In the genomic region with DNA sequence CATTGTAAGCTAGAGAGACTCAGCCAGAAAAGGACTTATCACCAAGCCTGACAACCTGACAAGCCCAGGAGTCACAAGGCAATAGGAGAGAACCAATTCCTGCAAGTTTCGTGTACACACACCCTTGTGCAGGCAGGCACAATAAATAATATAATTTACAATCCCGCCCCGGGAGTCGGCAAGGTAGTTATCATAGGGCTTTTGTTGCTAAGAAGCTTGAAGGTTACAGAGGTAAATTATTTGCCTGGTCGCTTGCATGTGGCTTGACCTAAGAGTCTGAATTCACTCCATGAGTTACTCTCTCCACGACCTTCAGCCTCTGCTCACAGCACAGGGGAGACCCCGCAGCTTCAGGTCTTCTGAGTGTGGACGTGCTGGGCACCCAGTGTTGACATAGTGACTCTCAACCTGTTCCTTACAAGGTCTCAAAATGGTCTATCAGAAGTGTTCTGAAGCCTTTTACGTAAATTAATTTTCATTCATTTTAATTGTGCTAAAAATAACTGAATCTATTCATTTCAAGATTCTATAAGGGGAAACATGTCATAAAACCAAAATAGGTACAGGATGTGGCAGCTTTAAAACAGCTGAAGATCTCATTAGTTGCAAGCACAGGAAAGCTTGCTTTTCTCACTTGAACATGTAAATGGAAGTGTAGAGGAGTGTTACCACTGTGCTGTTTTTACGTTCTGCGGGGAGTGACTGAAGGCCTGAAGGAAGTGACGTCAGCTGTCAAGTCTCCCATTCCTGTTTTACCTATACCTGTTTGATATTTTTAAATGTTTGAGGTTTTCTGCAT, we compare ENCODE assay signal across 15 mouse cellular contexts. TPM values are rescaled to one million over a fixed set of nuclear protein-coding genes. Genes with fewer than 3 reads are reported as not detected.
DNase-seq lines count a peak whose midpoint lies in the region; ATAC-seq and TF ChIP-seq lines count a peak whose summit lies in the region.
"Had no signal": no experiment of that assay in that cellular context is flagged by ENCODE, and none has a peak within 500 bp of the region (broad histone marks: within the 10 kb centered on the region; RNA-seq: fewer than 3 reads in every experiment).

No protein-coding gene starts in this region.

- ATAC-seq in CD4-positive, CD25-positive, alpha-beta regulatory T cell, adult 4 months = peak; percentile 34
- no peak for ATAC-seq in limb, embryonic 15.5 days (ENCODE audit: insufficient number of reproducible peaks, low FRiP score, low TSS enrichment, low read depth)
- ATAC-seq in forebrain, embryonic 11.5 days (replicated peaks; ENCODE audit: low FRiP score) = no peak
- ATAC-seq in neural tube, embryonic 15.5 days (ENCODE audit: low FRiP score) = no peak

- 54% methylated on average over 12 of the region's 12 CpGs for WGBS in kidney, adult 2 months
- WGBS in limb, embryonic 15.5 days = 59% methylated on average over 12 of the region's 12 CpGs
- WGBS in forebrain, embryonic 11.5 days = 93% methylated on average over 12 of the region's 12 CpGs
- WGBS in neural tube, embryonic 15.5 days = 73% methylated on average over 12 of the region's 12 CpGs
- 94% methylated on average over 12 of the region's 12 CpGs for WGBS in thymus, adult 2 months

- H3K36me3 ChIP-seq in kidney, adult 2 months (ENCODE audit: control insufficient read depth, insufficient read depth, low read length) = peaks cover 11% of the 10 kb centered on the region
- H3K36me3 ChIP-seq in limb, embryonic 15.5 days = peaks cover 75% of the 10 kb centered on the region
- H3K36me3 ChIP-seq in forebrain, embryonic 11.5 days (ENCODE audit: control insufficient read depth, insufficient read depth, low read length) = peaks cover 4% of the 10 kb centered on the region; the same call in 1 of the 2 replicates
- peaks cover 78% of the 10 kb centered on the region for H3K36me3 ChIP-seq in neural tube, embryonic 15.5 days
- peaks cover 77% of the 10 kb centered on the region for H3K36me3 ChIP-seq in thymus, adult 2 months (ENCODE audit: control insufficient read depth, insufficient read depth, low read length)

- H3K27me3 ChIP-seq in kidney, adult 2 months (replicated peaks; ENCODE audit: control insufficient read depth, insufficient read depth, low read length) = no peaks in the 10 kb centered on the region
- H3K27me3 ChIP-seq in limb, embryonic 15.5 days = no peaks in the 10 kb centered on the region
- H3K27me3 ChIP-seq in forebrain, embryonic 11.5 days (ENCODE audit: control insufficient read depth, insufficient read depth, low read length) = no peaks in the 10 kb centered on the region
- no peaks in the 10 kb centered on the region for H3K27me3 ChIP-seq in neural tube, embryonic 15.5 days (replicated peaks)
- no peaks in the 10 kb centered on the region; the same call in 1 of the 2 replicates for H3K27me3 ChIP-seq in thymus, adult 2 months (ENCODE audit: control insufficient read depth, insufficient read depth, low read length)
- H3K27me3 ChIP-seq: embryonic facial prominence, embryonic 12.5 days; hindbrain, embryonic 15.5 days had no signal

- no peak for DNase-seq in gastrocnemius, adult 2 months
- no peak for DNase-seq in gastrocnemius, postnatal 36 days
- peak; percentile 67 for DNase-seq in kidney, adult 2 months
- DNase-seq in forebrain, embryonic 11.5 days (ENCODE audit: low spot score) = no peak
- no peak for DNase-seq in thymus, adult 2 months
- DNase-seq: adrenal gland, adult 2 months; lung, postnatal 10 days; thymus, postnatal 25 days had no signal

- no peaks in the 10 kb centered on the region for H3K9me3 ChIP-seq in limb, embryonic 15.5 days
- H3K9me3 ChIP-seq in forebrain, embryonic 11.5 days (ENCODE audit: control insufficient read depth, low read length) = no peaks in the 10 kb centered on the region
- H3K9me3 ChIP-seq in neural tube, embryonic 15.5 days (replicated peaks) = no peaks in the 10 kb centered on the region
- H3K9me3 ChIP-seq: embryonic facial prominence, embryonic 12.5 days; hindbrain, embryonic 15.5 days had no signal

- no peak for TF ChIP-seq POLR2A in kidney, adult 2 months (IDR thresholded peaks at IDR 0.05; ENCODE audit: low read depth, low read length)
- TF ChIP-seq POLR2A in thymus, adult 2 months (IDR thresholded peaks at IDR 0.05; ENCODE audit: control insufficient read depth, extremely low read depth, insufficient read depth, low read length, poor library complexity) = no peak

- no peak for TF ChIP-seq CTCF in gastrocnemius, adult 2 months (IDR thresholded peaks at IDR 0.05)
- TF ChIP-seq CTCF in kidney, adult 2 months (conservative IDR thresholded peaks at IDR 0.05; ENCODE audit: insufficient read depth, insufficient read length, low read depth, low read length) = no peak
- no peak for TF ChIP-seq CTCF in thymus, adult 2 months (IDR thresholded peaks at IDR 0.05; ENCODE audit: borderline replicate concordance, control insufficient read depth, extremely low read depth, insufficient read depth, low read length, poor library complexity)

- intact Hi-C loops in gastrocnemius, adult 2 months (cut with DNase I) = loop anchor here (10.0 kb wide), 1 partner anchor 198 kb away; a partner anchor contains a TSS
- intact Hi-C loops in gastrocnemius, postnatal 36 days (cut with DNase I) = no loop called here

- no peak overlapping the region for H3K4me2 ChIP-seq in limb, embryonic 15.5 days
- H3K4me2 ChIP-seq in forebrain, embryonic 11.5 days (ENCODE audit: low read depth, low read length, severe bottlenecking) = no peak overlapping the region
- H3K4me2 ChIP-seq in neural tube, embryonic 15.5 days = no peak overlapping the region
- H3K4me2 ChIP-seq: embryonic facial prominence, embryonic 12.5 days; hindbrain, embryonic 15.5 days; midbrain, embryonic 11.5 days had no signal

- H3K4me1 ChIP-seq in kidney, adult 2 months (ENCODE audit: control insufficient read depth, insufficient read depth, low read length) = no peaks in the 10 kb centered on the region
- H3K4me1 ChIP-seq in limb, embryonic 15.5 days = no peaks in the 10 kb centered on the region
- no peaks in the 10 kb centered on the region for H3K4me1 ChIP-seq in forebrain, embryonic 11.5 days (replicated peaks; ENCODE audit: control insufficient read depth, insufficient read depth, low read length)
- H3K4me1 ChIP-seq in neural tube, embryonic 15.5 days = no peaks in the 10 kb centered on the region
- H3K4me1 ChIP-seq in thymus, adult 2 months (replicated peaks; ENCODE audit: control insufficient read depth, insufficient read depth, low read length) = no peaks in the 10 kb centered on the region
- H3K4me1 ChIP-seq: embryonic facial prominence, embryonic 12.5 days; hindbrain, embryonic 15.5 days had no signal

- H3K4me3 ChIP-seq in gastrocnemius, adult 2 months = no peak overlapping the region
- H3K4me3 ChIP-seq in kidney, adult 2 months (ENCODE audit: insufficient read depth, low read depth, low read length) = no peak overlapping the region
- no peak overlapping the region for H3K4me3 ChIP-seq in limb, embryonic 15.5 days
- H3K4me3 ChIP-seq in forebrain, embryonic 11.5 days (ENCODE audit: low read depth, low read length) = no peak overlapping the region
- H3K4me3 ChIP-seq in neural tube, embryonic 15.5 days (replicated peaks) = no peak overlapping the region
- no peak overlapping the region for H3K4me3 ChIP-seq in thymus, adult 2 months (ENCODE audit: control insufficient read depth, insufficient read depth, low read length)
- H3K4me3 ChIP-seq: embryonic facial prominence, embryonic 12.5 days; hindbrain, embryonic 15.5 days had no signal

- H3K27ac ChIP-seq in gastrocnemius, adult 2 months = peak overlapping the region; percentile 68
- H3K27ac ChIP-seq in kidney, adult 2 months (ENCODE audit: insufficient read depth, low read depth, low read length) = no peak overlapping the region; the same call in 1 of the 2 replicates
- peak overlapping the region; percentile 60 for H3K27ac ChIP-seq in limb, embryonic 15.5 days
- no peak overlapping the region for H3K27ac ChIP-seq in forebrain, embryonic 11.5 days (ENCODE audit: low read depth, low read length)
- no peak overlapping the region for H3K27ac ChIP-seq in neural tube, embryonic 15.5 days (replicated peaks)
- H3K27ac ChIP-seq in thymus, adult 2 months (ENCODE audit: control insufficient read depth, insufficient read depth, low read length) = no peak overlapping the region
- H3K27ac ChIP-seq: embryonic facial prominence, embryonic 12.5 days; hindbrain, embryonic 15.5 days; liver, embryonic 14.5 days had no signal

- H3K9ac ChIP-seq in limb, embryonic 15.5 days = no peak overlapping the region
- no peak overlapping the region for H3K9ac ChIP-seq in forebrain, embryonic 11.5 days (ENCODE audit: low read length)
- no peak overlapping the region for H3K9ac ChIP-seq in neural tube, embryonic 15.5 days (replicated peaks)
- H3K9ac ChIP-seq: embryonic facial prominence, embryonic 12.5 days; hindbrain, embryonic 15.5 days; liver, embryonic 14.5 days had no signal

RNA-seq across cellular contexts. Expression of a gene that starts 36.7 kb away (rescaled TPM):
- total RNA-seq in gastrocnemius, adult 2 months (2021) = 1 to 10 TPM in 1 of 2 experiments, under 1 TPM in 1; 0.56 to 1.6 TPM
- 1 to 10 TPM; 1.4 to 1.9 TPM for total RNA-seq in gastrocnemius, postnatal 36 days (2021)
- not detected for polyA plus RNA-seq in CD4-positive, CD25-positive, alpha-beta regulatory T cell, adult 4 months (2017; shearing (Covaris generic))
- polyA plus RNA-seq in kidney, adult 2 months (2012; rRNA removed) = 2.4 and 3.0 TPM in 2 replicates
- polyA plus RNA-seq in limb, embryonic 15.5 days (2015; fragmentation: Nextera tagmentation; extraction: Ambion mirVana) = 4.9 and 5.9 TPM in 2 replicates
- 0.04 and 0.05 TPM in 2 replicates for polyA plus RNA-seq in forebrain, embryonic 11.5 days (2014; fragmentation: Nextera tagmentation; extraction: Ambion mirVana)
- polyA plus RNA-seq in neural tube, embryonic 15.5 days (2015; fragmentation: Nextera tagmentation; extraction: Ambion mirVana) = 0.23 and 0.43 TPM in 2 replicates
- 1.7 and 1.9 TPM in 2 replicates for polyA plus RNA-seq in thymus, adult 2 months (2012; rRNA removed)
- polyA plus RNA-seq: midbrain, embryonic 11.5 days had no signal

RNA-seq across cellular contexts. Expression of a gene that starts 38.8 kb away (rescaled TPM):
- total RNA-seq in gastrocnemius, adult 2 months (2021) = 10 to 100 TPM; 25.8 to 31.2 TPM
- total RNA-seq in gastrocnemius, postnatal 36 days (2021) = 10 to 100 TPM; 21.5 to 25.4 TPM
- polyA plus RNA-seq in CD4-positive, CD25-positive, alpha-beta regulatory T cell, adult 4 months (2017; shearing (Covaris generic)) = 100 to 1,000 TPM in 1 of 2 experiments, 10 to 100 TPM in 1; 94.1 to 107 TPM
- polyA plus RNA-seq in kidney, adult 2 months (2012; rRNA removed) = 32.7 and 39.0 TPM in 2 replicates
- 85.6 and 86.0 TPM in 2 replicates for polyA plus RNA-seq in limb, embryonic 15.5 days (2015; fragmentation: Nextera tagmentation; extraction: Ambion mirVana)
- 64.9 and 69.6 TPM in 2 replicates for polyA plus RNA-seq in forebrain, embryonic 11.5 days (2014; fragmentation: Nextera tagmentation; extraction: Ambion mirVana)
- 62.4 and 68.7 TPM in 2 replicates for polyA plus RNA-seq in neural tube, embryonic 15.5 days (2015; fragmentation: Nextera tagmentation; extraction: Ambion mirVana)
- 31.3 and 31.5 TPM in 2 replicates for polyA plus RNA-seq in thymus, adult 2 months (2012; rRNA removed)

Comparison
In these comparisons a context has a peak if more than half of its experiments do, and no peak if none do; other contexts are left out.
1. H3K27ac ChIP-seq: peak in gastrocnemius, adult 2 months (single experiment) and limb, embryonic 15.5 days (single experiment); none in kidney, adult 2 months (single experiment), forebrain, embryonic 11.5 days (single experiment), neural tube, embryonic 15.5 days (single experiment) and thymus, adult 2 months (single experiment).